Mouse (Mus musculus) midbrain, embryonic 15.5 days (tissue): ENCODE measurements around the gene Senp5. TPM values are rescaled to one million over a fixed set of nuclear protein-coding genes. Genes with fewer than 3 reads are reported as not detected.

Experiments used
- ATAC-seq: fragments of 200-750 bp; cut with Nextera tagmentation; replicated peaks from 2 replicates; pipeline ENCODE4 v1.8.0; 2017; ENCODE audit warnings: moderate TSS enrichment
- H3K27ac ChIP-seq: fragments of 300-500 bp; sonication (generic); 2 replicates; pipeline ENCODE4 v1.5.1; 2015; ENCODE audit warnings: mild to moderate bottlenecking, inconsistent platforms
- H3K27me3 ChIP-seq: fragments of 300-500 bp; sonication (generic); replicated peaks from 2 replicates; pipeline ENCODE4 v1.6.1; 2015; ENCODE audit warnings: inconsistent platforms
- H3K36me3 ChIP-seq: fragments of 300-500 bp; sonication (generic); replicated peaks from 2 replicates; pipeline ENCODE4 v1.6.1; 2015; ENCODE audit warnings: inconsistent platforms
- H3K4me1 ChIP-seq: fragments of 300-500 bp; sonication (generic); 2 replicates; pipeline ENCODE4 v1.6.1; 2015; ENCODE audit warnings: inconsistent platforms
- H3K4me2 ChIP-seq: fragments of 300-500 bp; sonication (generic); 2 replicates; pipeline ENCODE4 v1.6.1; 2015; ENCODE audit warnings: inconsistent platforms, mild to moderate bottlenecking, moderate library complexity
- H3K4me3 ChIP-seq: fragments of 300-500 bp; sonication (generic); 2 replicates; pipeline ENCODE4 v1.5.1; 2015; ENCODE audit warnings: mild to moderate bottlenecking, inconsistent platforms
- H3K9ac ChIP-seq: fragments of 300-500 bp; sonication (generic); 2 replicates; pipeline ENCODE4 v1.6.1; 2015; ENCODE audit warnings: mild to moderate bottlenecking, inconsistent platforms
- H3K9me3 ChIP-seq: fragments of 300-500 bp; sonication (generic); 2 replicates; pipeline ENCODE4 v1.6.1; 2016; ENCODE audit warnings: inconsistent platforms
- WGBS: fragments of 180-500 bp; shearing (Covaris S2); methylation state at CpG from one replicate; pipeline ENCODE4 v1.1.7; 2015; ENCODE audit warnings: mixed read lengths; 5-methylcytosine and 5-hydroxymethylcytosine counted together
- polyA plus RNA-seq: library from polyadenylated mRNA; unstranded; fragments of >200 nt; fragmentation: Nextera tagmentation; extraction: Ambion mirVana; gene quantifications from 2 replicates; pipeline ENCODE4 v1.2.1, GENCODE M21; 2015

The Senp5 gene
- polyA plus RNA-seq = 16.0 and 17.8 TPM in 2 replicates

GRCm38 (mm10) chr16:32002509-32003477 is at the start of gene Senp5:
TSS of gene Senp5 (minus strand) at chr16:32003287.
- Histone ChIP-seq H3K4me1 (peaks cover 24% of the 10 kb centered on the region), H3K4me3 (peak within 1 kb of the TSS; percentile 100), H3K9ac (peak within 1 kb of the TSS; percentile 98), H3K27ac (peak within 1 kb of the TSS; percentile 82), H3K9me3 (no peaks in the 10 kb centered on the region), H3K36me3 (no peaks in the 10 kb centered on the region), H3K27me3 (no peaks in the 10 kb centered on the region), H3K4me2 (peak within 1 kb of the TSS; percentile 93)
- 1% methylated on average over 66 of the region's 66 CpGs for WGBS
- ATAC-seq = peak; percentile 97

- Histone ChIP-seq H3K36me3 (peaks cover 38% of the 10 kb centered on the region; the same call in 1 of the 2 replicates), H3K4me3 (no peak overlapping the region), H3K27ac (no peak overlapping the region), H3K9me3 (no peaks in the 10 kb centered on the region), H3K4me1 (no peaks in the 10 kb centered on the region), H3K4me2 (no peak overlapping the region), H3K27me3 (no peaks in the 10 kb centered on the region), H3K9ac (no peak overlapping the region)
- ATAC-seq = no peak
- WGBS = 95% methylated on average over 4 of the region's 4 CpGs
These were observed 39.3 kb upstream of the Senp5 start for GRCm38 (mm10) chr16:32042367-32042766.

GRCm38 (mm10) chr16:32019678-32020077 is 16.6 kb upstream of the Senp5 start:
- H3K4me2 ChIP-seq = no peak overlapping the region
- H3K27me3 ChIP-seq = no peaks in the 10 kb centered on the region
- H3K27ac ChIP-seq = no peak overlapping the region
- WGBS = 94% methylated on average over 9 of the region's 9 CpGs
- H3K9me3 ChIP-seq = no peaks in the 10 kb centered on the region
- no peak for ATAC-seq
- no peak overlapping the region for H3K4me3 ChIP-seq
- H3K9ac ChIP-seq = no peak overlapping the region
- peaks cover 36% of the 10 kb centered on the region for H3K36me3 ChIP-seq
- H3K4me1 ChIP-seq = no peaks in the 10 kb centered on the region

- no peak overlapping the region for H3K27ac ChIP-seq
- H3K36me3 ChIP-seq = no peaks in the 10 kb centered on the region
- no peak overlapping the region for H3K4me2 ChIP-seq
- H3K4me1 ChIP-seq = no peaks in the 10 kb centered on the region
- no peaks in the 10 kb centered on the region for H3K9me3 ChIP-seq
- no peaks in the 10 kb centered on the region for H3K27me3 ChIP-seq
- no peak for ATAC-seq
- 87% methylated on average over 4 of the region's 4 CpGs for WGBS
- H3K4me3 ChIP-seq = no peak overlapping the region
- H3K9ac ChIP-seq = no peak overlapping the region
These were observed 7.2 kb upstream of the Senp5 start for GRCm38 (mm10) chr16:32010330-32010729.

- Histone ChIP-seq H3K27me3 (no peaks in the 10 kb centered on the region), H3K9ac (no peak overlapping the region), H3K27ac (no peak overlapping the region), H3K4me1 (no peaks in the 10 kb centered on the region), H3K4me3 (no peak overlapping the region), H3K36me3 (no peaks in the 10 kb centered on the region), H3K9me3 (no peaks in the 10 kb centered on the region), H3K4me2 (no peak overlapping the region)
- ATAC-seq = no peak
- 45% methylated on average over 5 of the region's 5 CpGs for WGBS
These were observed 6.8 kb upstream of the Senp5 start for GRCm38 (mm10) chr16:32009913-32010312.

- ATAC-seq = no peak
- no peak overlapping the region for H3K27ac ChIP-seq
- no peak overlapping the region for H3K4me2 ChIP-seq
- H3K9me3 ChIP-seq = no peaks in the 10 kb centered on the region
- H3K9ac ChIP-seq = no peak overlapping the region
- no peaks in the 10 kb centered on the region for H3K36me3 ChIP-seq
- H3K4me1 ChIP-seq = peaks cover under 1% of the 10 kb centered on the region; the same call in 1 of the 2 replicates
- H3K4me3 ChIP-seq = no peak overlapping the region
- WGBS = 75% methylated on average over 10 of the region's 10 CpGs
- no peaks in the 10 kb centered on the region for H3K27me3 ChIP-seq
These were observed 5.6 kb upstream of the Senp5 start for GRCm38 (mm10) chr16:32008529-32009293.

GRCm38 (mm10) chr16:32004731-32005130 is 1.6 kb upstream of the Senp5 start:
- Histone ChIP-seq H3K36me3 (no peaks in the 10 kb centered on the region), H3K4me2 (no peak overlapping the region), H3K4me1 (peaks cover 24% of the 10 kb centered on the region), H3K9ac (no peak overlapping the region), H3K9me3 (no peaks in the 10 kb centered on the region), H3K4me3 (no peak overlapping the region), H3K27me3 (no peaks in the 10 kb centered on the region), H3K27ac (no peak overlapping the region)
- ATAC-seq = no peak
- 93% methylated on average over 3 of the region's 3 CpGs for WGBS

GRCm38 (mm10) chr16:31996371-31996770 is 6.7 kb downstream of the Senp5 start:
- Histone ChIP-seq H3K4me3 (no peak overlapping the region), H3K4me1 (peaks cover 9% of the 10 kb centered on the region), H3K9me3 (no peaks in the 10 kb centered on the region), H3K27ac (no peak overlapping the region), H3K4me2 (no peak overlapping the region), H3K36me3 (no peaks in the 10 kb centered on the region), H3K27me3 (no peaks in the 10 kb centered on the region), H3K9ac (no peak overlapping the region)
- 84% methylated on average over 5 of the region's 5 CpGs for WGBS
- no peak for ATAC-seq

GRCm38 (mm10) chr16:31993946-31994345 is 9.1 kb downstream of the Senp5 start:
- Histone ChIP-seq H3K9ac (no peak overlapping the region), H3K4me3 (no peak overlapping the region), H3K36me3 (peaks cover 12% of the 10 kb centered on the region; the same call in 1 of the 2 replicates), H3K27me3 (no peaks in the 10 kb centered on the region), H3K9me3 (no peaks in the 10 kb centered on the region), H3K27ac (no peak overlapping the region), H3K4me2 (no peak overlapping the region), H3K4me1 (no peaks in the 10 kb centered on the region)
- ATAC-seq = no peak

GRCm38 (mm10) chr16:31993195-31993594 is 9.9 kb downstream of the Senp5 start:
- H3K27me3 ChIP-seq = no peaks in the 10 kb centered on the region
- peaks cover 16% of the 10 kb centered on the region; the same call in 1 of the 2 replicates for H3K36me3 ChIP-seq
- WGBS = 95% methylated on average over 4 of the region's 4 CpGs
- no peak for ATAC-seq
- no peaks in the 10 kb centered on the region for H3K4me1 ChIP-seq
- H3K9me3 ChIP-seq = no peaks in the 10 kb centered on the region
- no peak overlapping the region for H3K4me3 ChIP-seq
- no peak overlapping the region for H3K4me2 ChIP-seq
- H3K27ac ChIP-seq = no peak overlapping the region
- no peak overlapping the region for H3K9ac ChIP-seq

- no peaks in the 10 kb centered on the region for H3K9me3 ChIP-seq
- no peak overlapping the region for H3K4me2 ChIP-seq
- H3K4me3 ChIP-seq = no peak overlapping the region
- no peaks in the 10 kb centered on the region for H3K27me3 ChIP-seq
- 30% methylated on average over 1 of the region's 1 CpGs for WGBS
- no peak overlapping the region for H3K9ac ChIP-seq
- peaks cover 16% of the 10 kb centered on the region; the same call in 1 of the 2 replicates for H3K36me3 ChIP-seq
- H3K27ac ChIP-seq = no peak overlapping the region
- H3K4me1 ChIP-seq = no peaks in the 10 kb centered on the region
- no peak for ATAC-seq
These were observed 11.0 kb downstream of the Senp5 start for GRCm38 (mm10) chr16:31992039-31992438.

GRCm38 (mm10) chr16:31980946-31981345 is 22.1 kb downstream of the Senp5 start:
- no peaks in the 10 kb centered on the region for H3K4me1 ChIP-seq
- WGBS = 81% methylated on average over 5 of the region's 5 CpGs
- ATAC-seq = no peak

More at GRCm38 (mm10) chr16:31980946-31981345, 22.1 kb downstream of the Senp5 start:
- Histone ChIP-seq H3K4me3 (no peak overlapping the region), H3K4me2 (no peak overlapping the region), H3K9ac (no peak overlapping the region), H3K27me3 (no peaks in the 10 kb centered on the region), H3K36me3 (peaks cover 22% of the 10 kb centered on the region), H3K27ac (no peak overlapping the region), H3K9me3 (no peaks in the 10 kb centered on the region)
